Mouse (Mus musculus) c-Kit-positive CD71-negative TER-119-negative erythroid progenitor cells, embryonic 14.5 days (primary cell): ENCODE results near the gene Bco2.

ENCODE experiments used
- DNase-seq: peaks from one replicate; pipeline ENCODE4 v3.0.0-alpha.2; 2013; ENCODE audit warnings: low read depth

Gene Bco2

GRCm38 (mm10) chr9:50555094-50555446, at the start of gene Bco2:
Gene Bco2 (minus strand): TSS chr9:50555181.
- DNase-seq = no peak

GRCm38 (mm10) chr9:50604338-50604737, 49.4 kb upstream of the Bco2 start:
- DNase-seq = no peak

- DNase-seq = no peak
Observed at GRCm38 (mm10) chr9:50603998-50604324, 49.0 kb upstream of the Bco2 start.

GRCm38 (mm10) chr9:50603189-50603997, 48.4 kb upstream of the Bco2 start, which contains the start of the genes Sdhd and Timm8b:
Gene Sdhd (minus strand): TSS chr9:50603812.
Gene Timm8b (plus strand): TSS chr9:50603910.
- peak; percentile 91 for DNase-seq

- no peak for DNase-seq
Observed at GRCm38 (mm10) chr9:50602055-50602845, 47.3 kb upstream of the Bco2 start.

- no peak for DNase-seq
Observed at GRCm38 (mm10) chr9:50601536-50601935, 46.6 kb upstream of the Bco2 start.

- DNase-seq = no peak
Observed at GRCm38 (mm10) chr9:50596973-50597372, 42.0 kb upstream of the Bco2 start.

GRCm38 (mm10) chr9:50594794-50595417, 39.9 kb upstream of the Bco2 start:
- no peak for DNase-seq

GRCm38 (mm10) chr9:50593544-50593943, 38.6 kb upstream of the Bco2 start:
- DNase-seq = no peak

- no peak for DNase-seq
Observed at GRCm38 (mm10) chr9:50592955-50593354, 38.0 kb upstream of the Bco2 start.

GRCm38 (mm10) chr9:50590856-50591518, 36.0 kb upstream of the Bco2 start:
- DNase-seq = no peak

GRCm38 (mm10) chr9:50586955-50587354, 32.0 kb upstream of the Bco2 start:
- DNase-seq = no peak

- DNase-seq = no peak
Observed at GRCm38 (mm10) chr9:50585145-50585818, 30.3 kb upstream of the Bco2 start.

GRCm38 (mm10) chr9:50580370-50580769, 25.4 kb upstream of the Bco2 start:
- no peak for DNase-seq

GRCm38 (mm10) chr9:50569599-50570525, 14.9 kb upstream of the Bco2 start:
- no peak for DNase-seq

- DNase-seq = no peak
Observed at GRCm38 (mm10) chr9:50567881-50568280, 12.9 kb upstream of the Bco2 start.

GRCm38 (mm10) chr9:50567372-50567771, 12.4 kb upstream of the Bco2 start:
- no peak for DNase-seq

GRCm38 (mm10) chr9:50565940-50566339, 11.0 kb upstream of the Bco2 start:
- DNase-seq = no peak

- DNase-seq = no peak
Observed at GRCm38 (mm10) chr9:50565173-50565572, 10.2 kb upstream of the Bco2 start.

- DNase-seq = no peak
Observed at GRCm38 (mm10) chr9:50561918-50562360, 7.0 kb upstream of the Bco2 start.
